Mouse (Mus musculus): Measurements from ENCODE around the gene Fgfr2. TPM values are rescaled to one million over a fixed set of nuclear protein-coding genes. Genes with fewer than 3 reads are reported as not detected.

Fgfr2 gene
- polyA plus RNA-seq, 1 experiment from 2014 or later, result 11.4 TPM

GRCm38 (mm10) chr7:131370648-131371469 lies 1752.3 kb downstream of the Fgfr2 start, which contains the start of gene Pstk:
Pstk (plus strand) TSS chr7:131371141.
- ATAC-seq (ENCODE audit: low read depth), result peak; percentile 93
- Histone ChIP-seq H3K4me2 (ENCODE audit: low read depth, low read length) (peak within 1 kb of the TSS; percentile 90), H3K4me3 (ENCODE audit: low read depth, low read length) (peak within 1 kb of the TSS; percentile 78), H3K27me3 (ENCODE audit: control insufficient read depth, insufficient read depth, low read depth, low read length) (no peaks in the 10 kb centered on the region), H3K4me1 (ENCODE audit: control insufficient read depth, low read depth, low read length) (peaks cover 16% of the 10 kb centered on the region), H3K36me3 (ENCODE audit: control insufficient read depth, insufficient read depth) (no peaks in the 10 kb centered on the region), H3K9me3 (replicated peaks; ENCODE audit: control insufficient read depth, low read length) (no peaks in the 10 kb centered on the region), H3K9ac (ENCODE audit: low read depth, low read length) (peak within 1 kb of the TSS; percentile 91), H3K27ac (ENCODE audit: low read length) (peak within 1 kb of the TSS; percentile 92)
- 2% methylated on average over 47 of the region's 47 CpGs for WGBS (ENCODE audit: insufficient replicate concordance)

- Histone ChIP-seq H3K4me1 (ENCODE audit: control insufficient read depth, low read depth, low read length) (peaks cover 15% of the 10 kb centered on the region), H3K4me3 (ENCODE audit: low read depth, low read length) (no peak overlapping the region), H3K27me3 (ENCODE audit: control insufficient read depth, insufficient read depth, low read depth, low read length) (no peaks in the 10 kb centered on the region), H3K9ac (ENCODE audit: low read depth, low read length) (no peak overlapping the region), H3K27ac (ENCODE audit: low read length) (no peak overlapping the region), H3K9me3 (replicated peaks; ENCODE audit: control insufficient read depth, low read length) (no peaks in the 10 kb centered on the region), H3K36me3 (ENCODE audit: control insufficient read depth, insufficient read depth) (no peaks in the 10 kb centered on the region), H3K4me2 (ENCODE audit: low read depth, low read length) (no peak overlapping the region)
- no peak for ATAC-seq (ENCODE audit: low read depth)
- WGBS (ENCODE audit: insufficient replicate concordance), result 86% methylated on average over 8 of the region's 8 CpGs
Observed at GRCm38 (mm10) chr7:131364131-131364530, 1759.0 kb downstream of the Fgfr2 start.

- H3K9me3 ChIP-seq (replicated peaks; ENCODE audit: control insufficient read depth, low read length), result no peaks in the 10 kb centered on the region
- H3K9ac ChIP-seq (ENCODE audit: low read depth, low read length), result peak within 1 kb of the TSS; percentile 98
- H3K27ac ChIP-seq (ENCODE audit: low read length), result peak within 1 kb of the TSS; percentile 87
- under 1% methylated on average over 55 of the region's 55 CpGs for WGBS (ENCODE audit: insufficient replicate concordance)
- H3K36me3 ChIP-seq (ENCODE audit: control insufficient read depth, insufficient read depth), result peaks cover 3% of the 10 kb centered on the region; the same call in 1 of the 2 replicates
- peaks cover 15% of the 10 kb centered on the region for H3K4me1 ChIP-seq (ENCODE audit: control insufficient read depth, low read depth, low read length)
- ATAC-seq (ENCODE audit: low read depth), result peak; percentile 93
- peak within 1 kb of the TSS; percentile 97 for H3K4me3 ChIP-seq (ENCODE audit: low read depth, low read length)
- no peaks in the 10 kb centered on the region for H3K27me3 ChIP-seq (ENCODE audit: control insufficient read depth, insufficient read depth, low read depth, low read length)
- H3K4me2 ChIP-seq (ENCODE audit: low read depth, low read length), result peak within 1 kb of the TSS; percentile 97
Observed at GRCm38 (mm10) chr7:131362615-131363300, 1760.4 kb downstream of the Fgfr2 start, which contains the start of gene 2310057M21Rik. 2310057M21Rik (minus strand) TSS chr7:131362759.

- Histone ChIP-seq H3K4me2 (ENCODE audit: low read depth, low read length) (peak overlapping the region; percentile 97), H3K9me3 (replicated peaks; ENCODE audit: control insufficient read depth, low read length) (no peaks in the 10 kb centered on the region), H3K4me1 (ENCODE audit: control insufficient read depth, low read depth, low read length) (peaks cover 15% of the 10 kb centered on the region), H3K36me3 (ENCODE audit: control insufficient read depth, insufficient read depth) (peaks cover 5% of the 10 kb centered on the region), H3K27me3 (ENCODE audit: control insufficient read depth, insufficient read depth, low read depth, low read length) (no peaks in the 10 kb centered on the region), H3K9ac (ENCODE audit: low read depth, low read length) (peak overlapping the region; percentile 98), H3K27ac (ENCODE audit: low read length) (peak overlapping the region; percentile 87), H3K4me3 (ENCODE audit: low read depth, low read length) (peak overlapping the region; percentile 97)
- WGBS (ENCODE audit: insufficient replicate concordance), result under 1% methylated on average over 35 of the region's 35 CpGs
- peak; percentile 56 for ATAC-seq (ENCODE audit: low read depth)
Observed at GRCm38 (mm10) chr7:131362269-131362614, 1760.9 kb downstream of the Fgfr2 start.

GRCm38 (mm10) chr7:131356105-131356504 lies 1767.0 kb downstream of the Fgfr2 start:
- no peak overlapping the region for H3K27ac ChIP-seq (ENCODE audit: low read length)
- peaks cover 3% of the 10 kb centered on the region; the same call in 1 of the 2 replicates for H3K4me1 ChIP-seq (ENCODE audit: control insufficient read depth, low read depth, low read length)
- no peaks in the 10 kb centered on the region for H3K27me3 ChIP-seq (ENCODE audit: control insufficient read depth, insufficient read depth, low read depth, low read length)
- H3K4me3 ChIP-seq (ENCODE audit: low read depth, low read length), result no peak overlapping the region
- 78% methylated on average over 13 of the region's 13 CpGs for WGBS (ENCODE audit: insufficient replicate concordance)
- no peak overlapping the region for H3K4me2 ChIP-seq (ENCODE audit: low read depth, low read length)
- peaks cover 23% of the 10 kb centered on the region for H3K36me3 ChIP-seq (ENCODE audit: control insufficient read depth, insufficient read depth)
- no peaks in the 10 kb centered on the region for H3K9me3 ChIP-seq (replicated peaks; ENCODE audit: control insufficient read depth, low read length)
- ATAC-seq (ENCODE audit: low read depth), result no peak
- H3K9ac ChIP-seq (ENCODE audit: low read depth, low read length), result no peak overlapping the region

- no peak overlapping the region for H3K4me3 ChIP-seq (ENCODE audit: low read depth, low read length)
- H3K4me2 ChIP-seq (ENCODE audit: low read depth, low read length), result no peak overlapping the region
- peaks cover 15% of the 10 kb centered on the region for H3K36me3 ChIP-seq (ENCODE audit: control insufficient read depth, insufficient read depth)
- no peaks in the 10 kb centered on the region for H3K27me3 ChIP-seq (ENCODE audit: control insufficient read depth, insufficient read depth, low read depth, low read length)
- H3K27ac ChIP-seq (ENCODE audit: low read length), result no peak overlapping the region
- WGBS (ENCODE audit: insufficient replicate concordance), result 84% methylated on average over 7 of the region's 7 CpGs
- no peaks in the 10 kb centered on the region for H3K9me3 ChIP-seq (replicated peaks; ENCODE audit: control insufficient read depth, low read length)
- ATAC-seq (ENCODE audit: low read depth), result no peak
- H3K9ac ChIP-seq (ENCODE audit: low read depth, low read length), result no peak overlapping the region
- no peaks in the 10 kb centered on the region for H3K4me1 ChIP-seq (ENCODE audit: control insufficient read depth, low read depth, low read length)
Observed at GRCm38 (mm10) chr7:131345856-131346541, 1777.2 kb downstream of the Fgfr2 start.

GRCm38 (mm10) chr7:131337502-131338068 lies 1785.6 kb downstream of the Fgfr2 start:
- no peaks in the 10 kb centered on the region for H3K4me1 ChIP-seq (ENCODE audit: control insufficient read depth, low read depth, low read length)
- no peak overlapping the region for H3K9ac ChIP-seq (ENCODE audit: low read depth, low read length)
- no peak overlapping the region for H3K27ac ChIP-seq (ENCODE audit: low read length)
- H3K4me2 ChIP-seq (ENCODE audit: low read depth, low read length), result no peak overlapping the region
- no peak overlapping the region for H3K4me3 ChIP-seq (ENCODE audit: low read depth, low read length)
- ATAC-seq (ENCODE audit: low read depth), result no peak
- H3K36me3 ChIP-seq (ENCODE audit: control insufficient read depth, insufficient read depth), result 0 out of 2 replicates have a peak, but pooled peaks cover 2% of the 10 kb centered on the region
- no peaks in the 10 kb centered on the region for H3K27me3 ChIP-seq (ENCODE audit: control insufficient read depth, insufficient read depth, low read depth, low read length)
- no peaks in the 10 kb centered on the region for H3K9me3 ChIP-seq (replicated peaks; ENCODE audit: control insufficient read depth, low read length)
- 65% methylated on average over 8 of the region's 8 CpGs for WGBS (ENCODE audit: insufficient replicate concordance)

- ATAC-seq (ENCODE audit: low read depth), result no peak
- Histone ChIP-seq H3K9me3 (replicated peaks; ENCODE audit: control insufficient read depth, low read length) (no peaks in the 10 kb centered on the region), H3K4me3 (ENCODE audit: low read depth, low read length) (no peak within 1 kb of the TSS), H3K4me1 (ENCODE audit: control insufficient read depth, low read depth, low read length) (no peaks in the 10 kb centered on the region), H3K36me3 (ENCODE audit: control insufficient read depth, insufficient read depth) (no peaks in the 10 kb centered on the region), H3K27me3 (ENCODE audit: control insufficient read depth, insufficient read depth, low read depth, low read length) (no peaks in the 10 kb centered on the region), H3K9ac (ENCODE audit: low read depth, low read length) (no peak within 1 kb of the TSS), H3K4me2 (ENCODE audit: low read depth, low read length) (no peak within 1 kb of the TSS), H3K27ac (ENCODE audit: low read length) (no peak within 1 kb of the TSS)
- WGBS (ENCODE audit: insufficient replicate concordance), result 33% methylated on average over 1 of the region's 1 CpGs
Observed at GRCm38 (mm10) chr7:131333564-131333963, 1789.6 kb downstream of the Fgfr2 start, which contains the start of gene Fam24a. Fam24a (plus strand) TSS chr7:131333864.
